Mouse (Mus musculus) G1E (cell line): Measurements from ENCODE around the gene Pi4k2a.

Experiments used
- CTCF ChIP-seq: IDR thresholded peaks from 2 replicates; pipeline ENCODE4 v1.5.1; 2012; ENCODE audit warnings: low read depth, low read length, inconsistent platforms, mixed read lengths
- GATA1 ChIP-seq: IDR thresholded peaks from 2 replicates; pipeline ENCODE4 v1.6.1; 2012; ENCODE audit warnings: borderline replicate concordance, low read length, inconsistent platforms, mixed read lengths
- POLR2AphosphoS5 ChIP-seq: IDR thresholded peaks from 2 replicates; pipeline ENCODE4 v1.6.1; 2012; ENCODE audit warnings: low read depth, low read length, inconsistent platforms; ENCODE audit not compliant: insufficient replicate concordance
- TAL1 ChIP-seq: conservative IDR thresholded peaks from 2 replicates; pipeline ENCODE4 v1.6.1; 2012; ENCODE audit warnings: low read depth, low read length, inconsistent platforms, mixed read lengths

DNA sequence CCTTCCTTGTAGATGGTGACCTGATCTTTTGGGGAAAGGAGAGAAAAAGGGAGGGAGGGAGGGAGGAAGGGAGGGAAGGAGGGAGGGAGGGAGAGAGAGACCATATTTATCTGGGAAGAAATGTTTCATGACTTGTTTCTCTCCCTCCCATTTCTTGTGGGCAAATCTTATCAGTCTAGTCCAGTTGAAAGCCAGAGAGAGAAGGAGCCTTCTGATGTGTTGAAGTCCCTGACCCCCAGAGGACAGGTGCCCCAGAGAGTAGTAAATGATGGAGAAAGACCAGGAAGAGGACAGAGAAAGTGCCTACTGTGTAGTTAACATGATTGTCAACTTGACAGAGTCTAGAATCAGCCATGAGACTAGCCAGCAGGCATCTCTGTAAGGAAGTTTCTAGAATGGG is 44.8 kb downstream of the Pi4k2a start:
- no peak for TF ChIP-seq CTCF
- no peak for TF ChIP-seq GATA1
- no peak for TF ChIP-seq TAL1
- no peak for TF ChIP-seq POLR2AphosphoS5
